Mouse (Mus musculus) MEL (cell line): ENCODE measurements around the gene Rae1. TPM values are rescaled to one million over a fixed set of nuclear protein-coding genes. Genes with fewer than 3 reads are reported as not detected.

ENCODE experiments used
- DNase-seq: peaks from one replicate; pipeline ENCODE4 v3.0.0; 2011; ENCODE audit warnings: low read depth, low spot score
- H3K27ac ChIP-seq: 2 replicates; pipeline ENCODE4 v1.5.1; 2012; ENCODE audit warnings: low read depth, mild to moderate bottlenecking, control low read depth, low read length, moderate library complexity; ENCODE audit not compliant: control insufficient read depth
- H3K27me3 ChIP-seq, 2 experiments: fragments of 150-350 bp in 1 of 2; sonication (generic) in 1 of 2; 2 replicates each; pipeline ENCODE4 v1.6.1; 2012; ENCODE audit warnings: low read length in 2 of 2, mild to moderate bottlenecking in 2 of 2, improper control_type of control experiment in 1 of 2, moderate library complexity in 1 of 2; ENCODE audit not compliant: insufficient read depth in 2 of 2, control insufficient read depth in 1 of 2
- H3K36me3 ChIP-seq, 2 experiments: 2 replicates each; pipeline ENCODE4 v1.6.1; 2012 to 2014; ENCODE audit warnings: low read length in 2 of 2, improper control_type of control experiment in 1 of 2, inconsistent platforms in 1 of 2, mild to moderate bottlenecking in 1 of 2; ENCODE audit not compliant: insufficient read depth in 2 of 2, control insufficient read depth in 1 of 2
- H3K4me1 ChIP-seq, 2 experiments: fragments of 150-350 bp in 1 of 2; sonication (generic) in 1 of 2; 2 replicates each; pipeline ENCODE4 v1.6.1; 2012; ENCODE audit warnings: low read length in 2 of 2, improper control_type of control experiment in 1 of 2, mild to moderate bottlenecking in 1 of 2; ENCODE audit not compliant: insufficient read depth in 2 of 2, control insufficient read depth in 1 of 2
- H3K4me3 ChIP-seq, 2 experiments: fragments of 150-350 bp in 1 of 2; sonication (generic) in 1 of 2; 2 replicates each; pipeline ENCODE4 v1.5.1; 2012; ENCODE audit warnings: low read depth in 2 of 2, low read length in 2 of 2, mild to moderate bottlenecking in 2 of 2, moderate library complexity in 2 of 2, control low read depth in 1 of 2, improper control_type of control experiment in 1 of 2; ENCODE audit not compliant: control insufficient read depth in 1 of 2, insufficient read depth in 1 of 2
- H3K79me2 ChIP-seq: 2 replicates; pipeline ENCODE4 v1.6.1; 2012; ENCODE audit warnings: mild to moderate bottlenecking, low read length, moderate library complexity; ENCODE audit not compliant: control insufficient read depth, poor library complexity, insufficient read depth
- H3K9ac ChIP-seq: 2 replicates; pipeline ENCODE4 v1.6.1; 2012; ENCODE audit warnings: low read depth, mild to moderate bottlenecking, control low read depth, low read length, moderate library complexity; ENCODE audit not compliant: control insufficient read depth, poor library complexity, severe bottlenecking
- H3K9me3 ChIP-seq: fragments of 150-350 bp; sonication (generic); replicated peaks from 2 replicates; pipeline ENCODE4 v1.6.1; 2012; ENCODE audit warnings: mild to moderate bottlenecking, low read length, improper control_type of control experiment, moderate library complexity; ENCODE audit not compliant: insufficient read depth
- BHLHE40 ChIP-seq: IDR thresholded peaks from 2 replicates; pipeline ENCODE4 v1.6.1; 2012; ENCODE audit warnings: low read depth, mild to moderate bottlenecking, inconsistent platforms, low read length, improper control_type of control experiment, borderline replicate concordance
- CHD1 ChIP-seq: IDR thresholded peaks from 2 replicates; pipeline ENCODE4 v1.6.1; 2012; ENCODE audit warnings: low read depth, mild to moderate bottlenecking, inconsistent platforms, low read length, improper control_type of control experiment
- CTCF ChIP-seq, 3 experiments: IDR thresholded peaks in 2 of 3; conservative IDR thresholded peaks in 1 of 3; 2 replicates each; pipeline ENCODE4 v1.5.1; 2011 to 2012; ENCODE audit warnings: low read length in 3 of 3, low read depth in 2 of 3, mild to moderate bottlenecking in 2 of 3, improper control_type of control experiment in 1 of 3, inconsistent platforms in 1 of 3, mixed read lengths in 1 of 3, moderate library complexity in 1 of 3; ENCODE audit not compliant: control insufficient read depth in 1 of 3, insufficient read depth in 1 of 3, poor library complexity in 1 of 3, severe bottlenecking in 1 of 3
- EP300 ChIP-seq, 2 experiments: IDR thresholded peaks; 2 replicates each; pipeline ENCODE4 v1.6.1; 2011; ENCODE audit warnings: improper control_type of control experiment in 2 of 2, low read length in 2 of 2, low read depth in 1 of 2, mild to moderate bottlenecking in 1 of 2
- ETS1 ChIP-seq: IDR thresholded peaks from 2 replicates; pipeline ENCODE4 v1.6.1; 2012; ENCODE audit warnings: low read depth, mild to moderate bottlenecking, inconsistent platforms, low read length, improper control_type of control experiment, moderate library complexity
- GABPA ChIP-seq: IDR thresholded peaks from 2 replicates; pipeline ENCODE4 v1.6.1; 2012; ENCODE audit warnings: low read depth, mild to moderate bottlenecking, inconsistent platforms, low read length, improper control_type of control experiment, moderate library complexity
- GATA1 ChIP-seq: IDR thresholded peaks from 2 replicates; pipeline ENCODE4 v1.6.1; 2011; ENCODE audit warnings: low read depth, low read length, improper control_type of control experiment
- MAFK ChIP-seq: IDR thresholded peaks from 2 replicates; pipeline ENCODE4 v1.6.1; 2011; ENCODE audit warnings: low read depth, mild to moderate bottlenecking, low read length, improper control_type of control experiment, borderline replicate concordance
- MAX ChIP-seq: IDR thresholded peaks from 2 replicates; pipeline ENCODE4 v1.6.1; 2011; ENCODE audit warnings: low read length, improper control_type of control experiment
- MAZ ChIP-seq: IDR thresholded peaks from 2 replicates; pipeline ENCODE4 v1.6.1; 2012; ENCODE audit warnings: low read depth, mild to moderate bottlenecking, inconsistent platforms, low read length, improper control_type of control experiment
- MXI1 ChIP-seq: IDR thresholded peaks from 2 replicates; pipeline ENCODE4 v1.6.1; 2011; ENCODE audit warnings: mild to moderate bottlenecking, low read depth, low read length, improper control_type of control experiment
- MYB ChIP-seq: IDR thresholded peaks from 2 replicates; pipeline ENCODE4 v1.6.1; 2011; ENCODE audit warnings: mild to moderate bottlenecking, low read depth, low read length, improper control_type of control experiment
- NELFE ChIP-seq: IDR thresholded peaks from 2 replicates; pipeline ENCODE4 v1.6.1; 2011; ENCODE audit warnings: low read depth, low read length, improper control_type of control experiment
- POLR2A ChIP-seq, 2 experiments: IDR thresholded peaks; 2 replicates each; pipeline ENCODE4 v1.6.1; 2011 to 2012; ENCODE audit warnings: low read length in 2 of 2, mild to moderate bottlenecking in 2 of 2, control low read depth in 1 of 2, improper control_type of control experiment in 1 of 2, low read depth in 1 of 2, moderate library complexity in 1 of 2; ENCODE audit not compliant: control insufficient read depth in 1 of 2, insufficient read depth in 1 of 2, poor library complexity in 1 of 2
- TBP ChIP-seq: IDR thresholded peaks from 2 replicates; pipeline ENCODE4 v1.8.0; 2011; ENCODE audit warnings: low read depth, low read length, improper control_type of control experiment
- USF1 ChIP-seq: IDR thresholded peaks from 2 replicates; pipeline ENCODE4 v1.6.1; 2014; ENCODE audit warnings: low read depth, mild to moderate bottlenecking, inconsistent platforms, low read length, improper control_type of control experiment, moderate library complexity
- USF2 ChIP-seq, 2 experiments: IDR thresholded peaks; 2 replicates each; pipeline ENCODE4 v1.6.1; 2011 to 2012; ENCODE audit warnings: improper control_type of control experiment in 2 of 2, low read length in 2 of 2, borderline replicate concordance in 1 of 2, inconsistent platforms in 1 of 2, low read depth in 1 of 2, mild to moderate bottlenecking in 1 of 2; ENCODE audit not compliant: insufficient read depth in 1 of 2
- ZKSCAN1 ChIP-seq: IDR thresholded peaks from 2 replicates; pipeline ENCODE4 v1.6.1; 2012; ENCODE audit warnings: low read depth, mild to moderate bottlenecking, inconsistent platforms, low read length, improper control_type of control experiment, moderate library complexity
- ZMIZ1 ChIP-seq: IDR thresholded peaks from 2 replicates; pipeline ENCODE4 v1.6.1; 2012; ENCODE audit warnings: low read depth, mild to moderate bottlenecking, inconsistent platforms, low read length, improper control_type of control experiment, moderate library complexity
- polyA plus RNA-seq, 2 experiments: library from polyadenylated mRNA; stranded (reverse) in 1 of 2; unstranded in 1 of 2; fragments of >175 nt in 1 of 2; fragments of >200 nt in 1 of 2; gene quantifications; 2 replicates each; pipeline versions ENCODE4 v1.2.1 to v1.2.4; 2012; ENCODE audit warnings: low replicate concordance in 2 of 2, low read depth in 1 of 2; ENCODE audit not compliant: insufficient read length in 2 of 2, insufficient read depth in 1 of 2, missing spikeins in 1 of 2
- total RNA-seq: library from RNA; depleted of rRNA; stranded (reverse); fragments of 300-350 nt; gene quantifications from 2 replicates; pipeline ENCODE4 v1.2.3, GENCODE M21; 2012

Gene Rae1
- total and polyA plus RNA-seq, 3 experiments, result 156 to 172 TPM; not detected in 1

DNA sequence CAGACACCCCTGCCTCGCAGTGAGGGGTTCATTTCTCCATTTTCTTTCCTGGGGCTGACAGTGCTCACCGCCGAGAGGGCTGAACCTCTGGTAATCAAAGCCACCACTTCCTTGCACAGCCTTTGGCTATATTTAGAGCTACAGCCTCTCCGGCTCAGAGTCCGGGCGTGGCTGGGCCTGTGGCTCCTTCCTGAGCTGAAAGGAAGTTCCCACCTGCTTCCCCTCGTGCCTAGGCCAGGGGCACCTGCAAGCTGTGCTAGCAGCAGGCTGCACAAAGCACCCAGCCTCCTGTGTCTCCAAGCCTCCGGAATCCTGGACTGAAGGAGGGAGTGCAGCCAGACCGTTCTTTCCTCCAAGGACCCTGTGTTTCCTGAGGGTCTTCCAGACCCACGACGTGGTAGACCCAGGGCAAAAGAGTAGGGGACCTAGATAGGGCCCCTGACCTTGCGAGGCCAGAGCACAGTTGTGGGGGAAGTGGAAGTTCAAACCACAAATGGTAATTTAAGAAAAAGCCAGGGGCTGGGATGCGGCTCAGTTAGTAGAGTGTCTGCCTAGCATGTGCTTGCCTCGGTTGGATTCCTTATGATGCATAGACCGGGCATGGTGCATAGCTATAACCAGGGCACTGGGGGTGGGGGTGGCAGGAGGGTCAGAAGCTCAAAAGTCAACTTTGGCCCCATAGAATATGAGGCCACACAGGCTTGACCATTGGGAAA, 46.8 kb downstream of the Rae1 start (continued):
- no peak for TF ChIP-seq MAZ
- TF ChIP-seq ETS1, result peak; percentile 59; the same call in 1 of the 2 replicates
- peak; percentile 51 to 58; a peak in 3 of 4 replicates for TF ChIP-seq POLR2A (IDR thresholded peaks at IDR 0.05; ENCODE audit: control insufficient read depth in 1 of 2, insufficient read depth in 1 of 2, low read depth in 1 of 2, low read length in 2 of 2, poor library complexity in 1 of 2)
- TF ChIP-seq, all 39 proteins: peak for 13

DNA sequence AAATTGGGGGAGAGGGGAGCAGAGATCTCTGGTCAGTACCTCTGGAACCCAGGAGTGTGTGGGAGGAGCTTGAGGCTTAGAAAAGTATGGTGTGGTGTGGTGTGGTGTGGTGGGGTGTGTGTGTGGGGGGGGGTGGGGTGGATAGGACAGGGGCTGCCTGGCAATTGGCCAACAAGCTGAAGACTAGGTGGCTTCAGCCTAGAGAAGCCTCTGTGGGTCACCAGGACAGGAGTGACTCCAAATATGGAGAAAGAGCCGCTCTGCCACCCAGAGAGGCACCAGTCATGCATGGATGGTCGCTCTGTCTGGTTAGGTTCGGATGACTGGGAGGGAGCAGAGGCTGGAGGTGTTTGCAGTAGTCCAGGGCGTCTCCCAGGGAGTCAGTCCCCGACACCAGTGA, 47.6 kb downstream of the Rae1 start:
- Histone ChIP-seq H3K9ac (no peak overlapping the region), H3K79me2 (no peaks in the 10 kb centered on the region), H3K27me3 (no peaks in the 10 kb centered on the region), H3K9me3 (no peaks in the 10 kb centered on the region), H3K4me1 (peaks cover 3 to 10% of the 10 kb centered on the region in 2 experiments; a peak in 3 of 4 replicates), H3K36me3 (peaks cover 0 to 10% of the 10 kb centered on the region in 2 experiments; a peak in 2 of 4 replicates), H3K27ac (no peak overlapping the region), H3K4me3 (no peak overlapping the region)
- no peak for TF ChIP-seq MXI1
- no peak for TF ChIP-seq MAFK
- no peak for TF ChIP-seq ETS1
- TF ChIP-seq CHD1, result no peak
- no peak for TF ChIP-seq USF2 (IDR thresholded peaks at IDR 0.05; ENCODE audit: borderline replicate concordance in 1 of 2, insufficient read depth in 1 of 2, low read depth in 1 of 2, low read length in 2 of 2)
- TF ChIP-seq NELFE, result no peak
- no peak for TF ChIP-seq ZKSCAN1
- DNase-seq, result no peak

DNA sequence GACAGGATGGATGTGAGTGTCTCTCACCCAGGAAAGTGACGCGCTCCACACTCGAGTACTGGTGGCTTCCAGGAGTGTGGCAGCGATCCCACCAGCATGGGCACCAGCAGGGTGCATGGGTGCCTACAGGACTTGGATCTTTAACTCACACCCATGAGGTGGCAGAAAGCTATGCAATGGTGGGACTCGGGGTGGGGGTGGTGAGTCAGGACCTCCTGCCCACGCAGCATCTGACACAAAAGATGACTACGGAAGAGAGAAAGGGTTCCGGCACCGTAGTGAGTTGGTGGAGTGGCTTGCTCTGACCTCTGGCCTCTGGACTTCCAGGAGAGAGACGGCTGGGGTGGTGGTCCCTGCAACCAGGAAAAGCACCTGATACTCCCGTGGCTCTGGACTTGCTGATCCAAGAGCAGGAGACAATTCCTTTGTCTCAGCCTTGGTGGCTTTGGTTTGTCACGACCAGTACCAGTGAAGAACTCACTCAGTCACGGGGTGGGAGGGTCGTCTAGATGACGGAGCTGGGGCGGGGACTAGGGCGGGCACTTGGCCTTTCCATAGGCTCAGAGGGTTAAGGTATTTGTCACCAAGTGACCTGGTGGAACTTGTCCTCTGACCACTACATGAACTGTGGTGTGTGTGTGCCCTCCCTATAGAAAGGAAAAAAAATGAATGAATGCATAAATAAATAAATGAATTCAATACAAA, 48.3 kb downstream of the Rae1 start:
- Histone ChIP-seq H3K36me3 (peaks cover 0 to 10% of the 10 kb centered on the region in 2 experiments; a peak in 2 of 4 replicates), H3K27me3 (no peaks in the 10 kb centered on the region), H3K4me1 (peaks cover 3 to 10% of the 10 kb centered on the region in 2 experiments; a peak in 3 of 4 replicates), H3K27ac (no peak overlapping the region), H3K9me3 (no peaks in the 10 kb centered on the region), H3K9ac (no peak overlapping the region), H3K4me3 (no peak overlapping the region), H3K79me2 (no peaks in the 10 kb centered on the region)
- no peak for DNase-seq
- TF ChIP-seq CTCF (IDR thresholded peaks at IDR 0.05 in 2 of 3, conservative IDR thresholded peaks at IDR 0.05 in 1 of 3; ENCODE audit: control insufficient read depth in 1 of 3, insufficient read depth in 1 of 3, low read depth in 2 of 3, low read length in 3 of 3, poor library complexity in 1 of 3, severe bottlenecking in 1 of 3) (no peak), GATA1 (no peak), POLR2A (IDR thresholded peaks at IDR 0.05; ENCODE audit: control insufficient read depth in 1 of 2, insufficient read depth in 1 of 2, low read depth in 1 of 2, low read length in 2 of 2, poor library complexity in 1 of 2) (no peak), MAX (no peak), USF1 (no peak), EP300 (IDR thresholded peaks at IDR 0.05; ENCODE audit: low read depth in 1 of 2, low read length in 2 of 2) (no peak), NELFE (no peak), ZMIZ1 (no peak), MYB (no peak), MAZ (no peak), BHLHE40 (no peak), GABPA (no peak), MAFK (no peak), TBP (no peak), CHD1 (no peak)
- TF ChIP-seq, all 39 proteins: peak for 0
